Mouse (Mus musculus) liver, adult 2 months (tissue): ENCODE measurements around the gene Enox1. TPM values are rescaled to one million over a fixed set of nuclear protein-coding genes. Genes with fewer than 3 reads are reported as not detected.

ENCODE experiments used
- DNase-seq: peaks from one replicate; pipeline ENCODE4 v3.0.0-alpha.2; 2011; ENCODE audit warnings: low read depth, low spot score; ENCODE audit errors: extremely low read depth
- H3K27ac ChIP-seq: fragments of 200-500 bp; replicated peaks from 2 replicates; pipeline ENCODE4 v1.5.1; 2012; ENCODE audit warnings: low read depth, mild to moderate bottlenecking, control low read depth, inconsistent platforms, low read length; ENCODE audit not compliant: insufficient read depth
- H3K27me3 ChIP-seq: fragments of 200-500 bp; 2 replicates; pipeline ENCODE4 v1.6.1; 2012; ENCODE audit warnings: mild to moderate bottlenecking, moderate library complexity, low read length, inconsistent platforms; ENCODE audit not compliant: control insufficient read depth, insufficient read depth
- H3K36me3 ChIP-seq: fragments of 200-500 bp; 2 replicates; pipeline ENCODE4 v1.6.1; 2012; ENCODE audit warnings: low read length, inconsistent platforms; ENCODE audit not compliant: control insufficient read depth, insufficient read depth
- H3K4me1 ChIP-seq: fragments of 200-500 bp; 2 replicates; pipeline ENCODE4 v1.6.1; 2011; ENCODE audit warnings: low read length; ENCODE audit not compliant: control insufficient read depth, insufficient read depth
- H3K4me3 ChIP-seq: fragments of 200-500 bp; 2 replicates; pipeline ENCODE4 v1.5.1; 2011; ENCODE audit warnings: low read depth, mild to moderate bottlenecking, control low read depth, low read length, moderate library complexity; ENCODE audit not compliant: insufficient read depth
- H3K79me2 ChIP-seq: fragments of 200-500 bp; 2 replicates; pipeline ENCODE4 v1.6.1; 2012; ENCODE audit warnings: inconsistent platforms, mild to moderate bottlenecking, low read length, moderate library complexity; ENCODE audit not compliant: control insufficient read depth, insufficient read depth
- H3K9ac ChIP-seq: fragments of 200-500 bp; 2 replicates; pipeline ENCODE4 v1.6.1; 2012; ENCODE audit warnings: low read depth, mild to moderate bottlenecking, control low read depth, inconsistent platforms, low read length
- CTCF ChIP-seq: fragments of 200-500 bp; IDR thresholded peaks from 2 replicates; pipeline ENCODE4 v1.5.1; 2011; ENCODE audit warnings: low read depth, low read length, control low read depth
- POLR2A ChIP-seq: fragments of 200-500 bp; IDR thresholded peaks from 2 replicates; pipeline ENCODE4 v1.6.1; 2011; ENCODE audit warnings: low read length, control low read depth; ENCODE audit not compliant: insufficient read depth; ENCODE audit errors: extremely low read depth
- WGBS: fragments of 180-500 bp; shearing (Covaris S2); methylation state at CpG from one replicate; pipeline ENCODE4 v1.1.7; 2018; 5-methylcytosine and 5-hydroxymethylcytosine counted together
- polyA plus RNA-seq: library from polyadenylated mRNA; depleted of rRNA; stranded (reverse); fragments of >200 nt; gene quantifications from 2 replicates; pipeline ENCODE4 v1.2.3, GENCODE M21; 2012
- total RNA-seq: library from RNA; depleted of rRNA; stranded (reverse); fragments of >200 nt; gene quantifications from 2 replicates; pipeline ENCODE4 v1.2.3, GENCODE M21; 2014

Enox1 gene
- total and polyA plus RNA-seq, 2 experiments, result 0.09 TPM; not detected in 1

DNA sequence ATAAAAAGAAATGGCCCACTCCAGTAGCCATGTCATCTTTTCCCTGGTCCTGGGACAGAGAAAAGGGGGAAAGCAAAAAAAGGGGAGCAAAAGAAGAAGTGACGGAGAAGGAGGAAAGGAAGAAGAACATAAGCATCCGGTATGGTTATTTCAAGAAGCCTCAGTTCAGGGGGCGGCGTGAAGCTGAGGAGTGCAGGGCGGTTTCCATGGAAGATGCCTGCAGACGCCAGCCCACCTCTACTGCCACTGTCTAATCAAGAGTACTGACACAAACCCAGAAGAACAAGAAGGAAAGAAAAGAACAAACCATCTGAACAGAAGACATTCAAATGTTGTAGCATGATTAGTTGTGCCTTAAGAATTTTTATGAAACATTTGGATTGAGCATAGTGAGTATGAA lies 490.5 kb downstream of the Enox1 start:
- DNase-seq, result no peak
- WGBS, result 98% methylated on average over 6 of the region's 6 CpGs
- H3K27ac ChIP-seq, result no peak overlapping the region
- H3K9ac ChIP-seq, result no peak overlapping the region
- no peak for TF ChIP-seq POLR2A
- TF ChIP-seq CTCF, result no peak
- H3K4me1 ChIP-seq, result no peaks in the 10 kb centered on the region
- no peaks in the 10 kb centered on the region for H3K27me3 ChIP-seq
- H3K4me3 ChIP-seq, result no peak overlapping the region
- H3K79me2 ChIP-seq, result no peaks in the 10 kb centered on the region
- no peaks in the 10 kb centered on the region for H3K36me3 ChIP-seq

DNA sequence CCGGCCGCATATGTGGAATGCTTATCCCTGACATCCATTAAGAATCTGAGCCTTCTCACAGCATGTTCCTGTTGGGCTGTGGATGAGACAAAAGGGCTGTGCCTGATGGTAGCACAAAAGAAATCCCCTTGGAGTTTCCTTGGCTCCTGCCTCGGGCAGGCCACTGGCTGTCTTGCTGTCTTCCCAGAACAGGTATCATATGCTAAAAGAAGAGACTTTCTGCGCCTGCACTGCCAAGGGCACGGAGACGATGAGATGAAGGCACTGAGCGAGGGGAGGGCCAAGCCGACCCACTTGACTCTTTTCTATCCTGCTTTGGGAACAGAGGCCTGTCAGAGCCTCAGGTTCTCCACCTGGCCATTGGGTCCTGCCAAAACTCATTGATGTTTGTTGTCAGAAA lies 491.7 kb downstream of the Enox1 start:
- DNase-seq, result no peak
- no peak overlapping the region for H3K27ac ChIP-seq
- no peak overlapping the region for H3K9ac ChIP-seq
- no peak overlapping the region for H3K4me3 ChIP-seq
- no peaks in the 10 kb centered on the region for H3K79me2 ChIP-seq
- no peak for TF ChIP-seq CTCF
- no peaks in the 10 kb centered on the region for H3K4me1 ChIP-seq
- H3K27me3 ChIP-seq, result no peaks in the 10 kb centered on the region
- no peaks in the 10 kb centered on the region for H3K36me3 ChIP-seq
- WGBS, result 91% methylated on average over 8 of the region's 8 CpGs

DNA sequence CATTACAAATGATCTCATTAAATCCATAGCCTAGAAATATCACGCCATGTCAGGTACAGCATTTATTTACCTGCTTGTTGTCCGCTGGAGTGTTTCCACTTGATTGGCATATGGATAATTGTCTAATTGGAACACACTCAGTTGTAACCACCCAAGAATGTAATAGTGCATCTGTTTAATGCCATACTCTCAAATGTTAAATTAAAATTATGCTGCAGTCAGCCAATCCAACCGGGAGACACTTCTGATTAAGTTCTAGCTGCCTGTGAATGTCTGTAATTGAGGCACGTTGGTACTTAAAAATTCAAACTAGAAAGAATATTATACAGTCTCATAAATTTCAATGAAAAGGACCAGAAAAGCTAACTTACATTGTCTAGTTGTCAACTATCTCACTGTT lies 502.2 kb downstream of the Enox1 start:
- WGBS, result 90% methylated on average over 4 of the region's 4 CpGs

DNA sequence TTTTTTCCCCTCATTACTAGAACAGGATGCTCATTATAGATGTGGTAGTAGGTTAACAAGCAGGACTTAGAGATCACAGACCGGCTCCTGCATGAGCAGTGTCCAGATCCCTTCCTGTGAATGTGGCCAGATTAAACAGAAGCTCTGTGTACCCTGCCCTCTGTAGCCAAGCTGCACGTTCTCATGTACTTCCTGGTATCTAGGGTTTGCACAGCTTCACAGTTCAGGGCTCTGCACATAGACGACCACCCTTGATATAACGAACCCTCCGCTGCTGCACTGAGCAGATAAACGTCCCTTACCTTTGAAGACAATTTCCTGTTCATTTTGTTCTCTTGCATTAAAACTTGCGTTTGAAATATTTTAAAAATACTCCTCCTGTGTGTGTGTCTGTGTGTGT lies 505.7 kb downstream of the Enox1 start:
- no peaks in the 10 kb centered on the region for H3K36me3 ChIP-seq
- H3K4me3 ChIP-seq, result no peak overlapping the region
- WGBS, result 31% methylated on average over 7 of the region's 7 CpGs
- no peak for DNase-seq
- H3K27me3 ChIP-seq, result no peaks in the 10 kb centered on the region
- H3K27ac ChIP-seq, result no peak overlapping the region
- no peaks in the 10 kb centered on the region for H3K79me2 ChIP-seq
- TF ChIP-seq POLR2A (no peak), CTCF (no peak)
- no peak overlapping the region for H3K9ac ChIP-seq
- no peaks in the 10 kb centered on the region for H3K4me1 ChIP-seq

More for the DNA sequence above, 502.2 kb downstream of the Enox1 start:
- H3K36me3 ChIP-seq, result no peaks in the 10 kb centered on the region
- H3K27ac ChIP-seq, result no peak overlapping the region
- H3K4me3 ChIP-seq, result no peak overlapping the region
- no peak for TF ChIP-seq POLR2A
- no peak for TF ChIP-seq CTCF
- no peaks in the 10 kb centered on the region for H3K79me2 ChIP-seq
- no peak for DNase-seq
- no peaks in the 10 kb centered on the region for H3K27me3 ChIP-seq
- no peak overlapping the region for H3K9ac ChIP-seq
- H3K4me1 ChIP-seq, result no peaks in the 10 kb centered on the region

DNA sequence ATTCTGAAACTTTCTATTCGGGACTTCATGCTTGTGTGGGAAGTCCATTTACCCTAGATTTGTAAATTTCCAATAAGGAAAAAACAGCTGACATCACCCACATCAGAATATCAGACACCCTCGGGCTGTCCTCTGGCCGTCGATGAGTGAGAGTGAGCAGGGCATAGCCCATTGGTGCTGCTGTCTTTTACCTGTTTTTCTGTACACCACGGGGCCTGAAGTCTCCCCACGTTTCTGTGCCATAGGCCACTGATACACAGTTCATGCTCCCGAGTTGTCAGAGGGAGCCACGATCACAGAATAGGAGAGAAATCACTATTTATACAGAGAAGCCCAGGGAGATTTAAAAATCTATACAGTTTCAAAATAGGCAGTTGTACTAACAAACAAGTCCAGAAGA lies 506.4 kb downstream of the Enox1 start:
- WGBS, result 25% methylated on average over 8 of the region's 8 CpGs
- Histone ChIP-seq H3K4me3 (no peak overlapping the region), H3K27ac (no peak overlapping the region), H3K4me1 (no peaks in the 10 kb centered on the region), H3K9ac (no peak overlapping the region), H3K79me2 (no peaks in the 10 kb centered on the region), H3K27me3 (no peaks in the 10 kb centered on the region), H3K36me3 (no peaks in the 10 kb centered on the region)
- no peak for DNase-seq
- TF ChIP-seq CTCF, result no peak
- TF ChIP-seq POLR2A, result no peak

DNA sequence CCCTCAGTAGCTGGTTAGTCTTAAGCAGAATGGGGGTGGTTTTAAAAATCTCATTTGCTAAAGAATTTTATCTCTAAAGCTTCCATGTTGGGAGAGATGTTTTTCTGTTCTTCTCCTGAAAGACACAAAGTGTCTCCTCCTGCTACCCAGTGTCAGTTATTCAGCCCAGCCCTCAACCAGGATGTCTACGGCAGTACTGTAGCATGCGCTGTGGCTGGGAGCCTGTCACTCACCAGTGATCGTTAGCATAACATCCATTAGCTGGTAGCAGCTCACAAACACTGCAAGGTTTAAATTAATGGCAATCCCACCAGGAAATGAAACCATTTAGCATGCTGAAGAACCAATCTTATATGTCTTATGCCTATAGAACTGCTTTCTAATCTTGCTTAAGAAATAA lies 511.5 kb downstream of the Enox1 start:
- Histone ChIP-seq H3K27me3 (no peaks in the 10 kb centered on the region), H3K79me2 (no peaks in the 10 kb centered on the region), H3K36me3 (no peaks in the 10 kb centered on the region), H3K9ac (no peak overlapping the region), H3K4me1 (no peaks in the 10 kb centered on the region), H3K27ac (no peak overlapping the region), H3K4me3 (no peak overlapping the region)
- no peak for DNase-seq
- WGBS, result 79% methylated on average over 3 of the region's 3 CpGs
- no peak for TF ChIP-seq POLR2A
- TF ChIP-seq CTCF, result no peak
